Mouse (Mus musculus): ENCODE data around the gene Ddx46. TPM values are rescaled to one million over a fixed set of nuclear protein-coding genes. Genes with fewer than 3 reads are reported as not detected.

Ddx46 gene
- polyA plus RNA-seq (2021; fragmentation: Nextera tagmentation): 10.5 and 14.8 TPM in 2 replicates
- long read RNA-seq, experiment 1, full-length matches to known transcripts: 13 of 42 reads
- long read RNA-seq, experiment 1, partial matches to known transcripts: 21 of 42 reads
- long read RNA-seq, experiment 1, other reads (novel, unspliced or antisense): 8 of 42 reads
- long read RNA-seq, experiment 2, full-length matches to known transcripts: 1 of 64 reads
- long read RNA-seq, experiment 2, partial matches to known transcripts: 57 of 64 reads
- long read RNA-seq, experiment 2, other reads (novel, unspliced or antisense): 6 of 64 reads

DNA sequence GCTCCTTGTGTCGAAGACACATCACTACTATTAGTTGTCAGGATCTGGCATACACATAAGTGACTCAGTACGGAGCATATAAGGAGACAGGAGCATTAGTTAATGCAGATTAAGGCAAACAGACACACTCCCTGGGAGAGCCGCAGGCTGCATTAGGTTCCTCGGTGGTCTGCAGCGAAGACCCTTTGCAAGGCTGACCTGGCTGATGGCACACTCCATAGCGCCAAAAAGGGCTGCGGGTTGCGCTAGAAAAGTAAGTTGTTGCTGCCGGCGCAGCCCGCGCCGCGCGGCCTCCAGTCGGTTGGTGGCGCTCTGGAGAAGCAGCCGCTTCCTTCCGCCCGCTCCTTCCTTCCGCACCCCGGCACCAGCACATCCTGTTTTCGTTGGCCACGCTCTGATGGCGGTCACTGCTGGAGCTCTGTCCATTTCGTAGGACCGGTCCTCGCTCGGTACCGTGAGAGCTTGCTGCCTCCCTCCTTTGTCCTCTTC is at the start of gene Ddx46:
TSS of gene Ddx46 (plus strand) at position 389 of the 489 bp plus-strand sequence.

DNA sequence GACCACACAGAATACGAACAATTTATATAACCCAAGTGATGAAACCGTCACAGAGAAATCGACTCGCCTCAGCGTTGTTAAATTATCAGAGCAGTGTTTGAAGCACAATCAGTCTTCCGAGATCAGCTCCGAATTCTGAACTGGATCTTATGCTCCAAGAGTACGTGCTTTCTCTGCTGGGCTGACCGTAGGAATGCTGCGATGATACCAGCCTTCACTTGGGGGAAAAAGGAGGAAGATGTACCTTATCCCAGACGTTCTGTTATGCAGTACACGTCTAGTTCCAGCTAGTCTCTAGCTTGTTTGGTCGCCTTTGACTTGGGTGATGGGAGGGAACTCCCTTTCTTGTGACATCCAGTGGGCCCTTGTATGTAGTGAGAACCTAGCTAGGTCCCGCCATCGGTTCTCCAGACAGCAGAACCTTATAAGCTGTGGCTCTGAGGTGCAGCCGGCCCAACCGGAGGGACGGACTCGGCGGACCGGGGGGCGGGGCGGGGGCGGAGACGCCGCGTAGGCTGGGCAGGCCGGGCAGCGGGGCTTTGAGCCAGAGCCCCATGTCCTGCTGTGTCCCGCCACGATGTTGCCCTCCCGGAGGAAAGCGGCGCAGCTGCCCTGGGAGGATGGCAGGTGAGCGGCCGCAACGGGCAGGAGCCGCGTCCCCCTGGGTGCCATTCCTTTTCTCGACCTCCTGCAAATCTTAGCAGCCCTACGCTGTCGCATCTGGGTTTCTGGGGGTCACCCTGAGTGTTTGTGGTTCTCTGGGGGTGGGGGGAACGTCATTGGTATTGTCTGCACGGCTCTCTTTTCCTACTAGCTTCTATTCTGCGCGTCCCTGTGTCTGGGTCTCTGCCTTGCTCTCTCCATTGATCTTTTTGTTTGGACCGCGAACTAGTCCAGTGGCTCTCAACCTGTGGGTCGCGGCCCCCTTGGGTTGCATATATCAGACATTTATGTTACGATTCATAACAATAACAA is 35.0 kb upstream of the Ddx46 start, which contains the start of gene B4galt7:
TSS of gene B4galt7 (plus strand) at position 331 of the 975 bp plus-strand sequence.

DNA sequence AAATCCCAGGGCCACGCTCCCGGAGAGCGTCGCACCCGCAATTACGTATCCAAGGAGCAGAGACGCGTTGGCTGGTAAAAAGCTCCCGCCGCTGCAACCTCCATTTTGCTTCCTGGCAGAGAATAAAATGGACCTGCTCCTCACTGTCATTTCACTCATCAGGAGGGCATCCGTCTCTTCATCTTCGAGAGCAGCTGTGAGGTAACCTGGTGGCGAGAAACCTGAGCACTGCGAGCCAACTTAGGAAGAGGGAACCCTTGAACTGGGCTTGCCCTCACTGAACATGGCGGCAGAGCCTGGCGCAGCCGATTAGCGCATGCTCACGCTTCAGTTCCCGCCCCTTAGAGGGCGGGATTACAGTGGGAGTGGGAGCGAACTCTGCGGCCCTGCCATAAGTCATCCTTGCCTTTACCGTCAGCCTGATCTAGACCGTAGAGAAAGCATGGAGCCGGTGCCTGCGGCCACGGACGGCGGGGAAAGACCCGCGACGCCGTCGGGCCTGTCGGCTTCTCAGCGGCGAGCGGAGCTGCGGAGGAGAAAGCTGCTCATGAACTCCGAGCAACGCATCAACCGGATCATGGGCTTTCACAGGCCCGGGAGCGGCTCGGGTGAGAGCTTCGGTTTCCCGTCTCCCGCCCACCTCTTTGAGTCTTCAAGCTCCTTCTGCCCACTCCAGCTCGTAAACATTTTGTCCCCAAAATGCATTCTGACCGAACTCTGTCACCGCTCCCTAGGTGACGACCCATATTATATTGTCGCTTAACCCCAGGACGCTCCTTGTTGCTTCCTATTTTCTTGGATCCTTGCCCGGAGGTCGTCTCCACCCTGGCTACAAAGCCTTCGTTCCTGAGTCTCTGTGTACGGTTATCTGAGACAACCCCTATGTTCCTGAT is 11.9 kb upstream of the Ddx46 start, which contains the start of gene Caml:
TSS of gene Caml (plus strand) at position 357 of the 893 bp plus-strand sequence.

DNA sequence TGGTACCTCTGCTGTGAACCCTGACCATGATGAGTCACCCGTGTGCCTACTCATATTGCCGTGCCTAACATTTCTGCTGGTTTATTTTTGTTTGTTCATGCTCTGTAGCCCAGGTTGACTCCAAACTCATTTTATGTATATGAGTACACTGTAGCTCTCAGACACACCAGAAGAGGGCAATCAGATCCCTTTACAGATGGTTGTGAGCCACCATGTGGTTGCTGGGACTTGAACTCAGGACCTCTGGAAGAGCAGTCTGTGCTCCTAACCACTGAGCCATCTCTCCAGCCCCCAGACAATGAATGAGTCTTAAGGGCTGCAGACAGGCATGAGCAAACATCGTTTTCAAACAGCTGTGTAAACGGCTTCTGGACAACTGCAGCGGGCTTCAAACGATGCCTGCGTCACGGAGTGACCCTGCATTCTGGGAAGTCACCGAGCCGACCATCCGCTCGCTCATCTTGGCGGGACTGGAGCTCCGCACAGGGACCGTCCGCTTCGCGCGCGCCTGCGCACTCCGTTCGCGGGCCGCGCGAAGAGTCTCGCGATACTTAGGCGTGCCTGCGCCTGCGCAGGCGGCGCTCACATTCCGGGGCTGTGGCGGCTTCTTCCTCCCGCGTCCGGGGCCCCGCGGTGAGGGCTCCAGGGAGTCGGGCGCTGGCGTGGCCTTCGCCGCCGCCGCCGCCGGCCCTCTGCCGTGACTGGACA is 57.9 kb downstream of the Ddx46 start, which contains the start of gene B230219D22Rik:
TSS of gene B230219D22Rik (plus strand) at position 590 of the 708 bp plus-strand sequence.

DNA sequence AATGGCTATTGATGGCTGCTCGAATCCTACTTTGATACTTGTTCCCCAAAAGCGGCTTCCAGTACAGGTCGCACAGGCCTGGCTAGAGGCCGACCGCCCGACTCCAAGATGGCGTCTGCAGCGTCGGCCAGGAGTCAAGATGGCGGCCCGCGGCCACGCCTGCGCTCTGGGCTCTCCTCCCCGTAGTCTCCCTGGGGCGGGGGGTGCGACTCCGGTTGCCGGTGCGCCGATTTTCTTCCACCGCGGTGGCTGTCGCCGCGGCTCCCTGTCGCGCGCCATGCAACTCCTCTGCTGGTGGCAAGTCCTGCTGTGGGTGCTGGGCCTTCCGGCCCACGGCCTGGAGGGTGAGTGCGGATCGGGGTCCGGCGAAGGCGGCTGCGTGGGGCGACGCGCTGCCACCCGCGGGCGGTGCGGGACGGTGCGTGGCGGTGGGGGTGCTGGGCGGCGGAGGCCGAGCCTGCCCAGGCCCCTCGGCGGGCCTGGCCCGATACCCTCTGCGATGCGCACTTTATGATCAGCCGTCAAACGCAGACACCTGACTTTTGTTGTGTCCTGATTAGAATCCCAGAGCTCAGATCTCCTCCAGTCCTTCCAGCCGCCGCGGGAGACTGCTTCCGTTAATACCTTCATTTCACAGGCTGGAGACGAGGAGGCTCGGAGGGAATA is 79.8 kb downstream of the Ddx46 start, which contains the start of gene Txndc15:
TSS of gene Txndc15 (plus strand) at position 150 of the 666 bp plus-strand sequence.

DNA sequence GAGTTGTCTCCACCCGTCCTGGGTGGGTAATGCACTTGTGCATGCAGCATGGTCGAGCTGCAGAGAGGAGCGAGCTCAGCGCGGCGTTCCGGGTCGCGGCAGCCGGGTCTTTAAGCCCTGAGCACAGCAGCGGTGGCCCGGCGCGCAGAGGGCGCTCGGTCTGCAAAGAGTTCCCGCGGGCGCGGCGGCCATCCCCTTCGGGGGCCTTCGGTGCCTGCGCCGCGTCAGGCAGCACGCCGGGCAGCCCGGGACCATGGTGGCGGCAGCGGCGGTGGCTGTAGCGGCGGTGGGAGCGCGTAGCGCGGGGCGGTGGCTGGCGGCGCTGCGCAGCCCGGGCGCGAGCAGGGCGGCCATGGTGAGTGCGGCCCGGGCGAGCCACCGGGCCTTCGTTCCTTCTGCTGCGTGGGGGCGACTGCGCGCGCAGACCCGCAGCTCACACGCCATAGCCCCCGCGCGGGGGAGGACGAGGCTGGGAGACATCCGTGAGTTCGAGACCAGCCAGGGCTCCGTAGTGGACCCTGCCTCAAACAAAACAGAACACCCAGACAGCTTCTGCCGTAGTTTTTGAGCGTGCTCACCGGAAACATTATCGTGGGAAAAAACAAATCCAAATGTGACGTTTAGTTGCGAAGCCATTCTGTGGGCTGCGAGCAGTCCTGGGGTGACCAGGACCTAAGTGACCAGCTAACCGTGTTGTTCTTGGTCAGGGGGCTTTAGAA is 92.5 kb downstream of the Ddx46 start, which contains the start of gene Pcbd2:
TSS of gene Pcbd2 (plus strand) at position 249 of the 719 bp plus-strand sequence.

Other genes with a start within 250 kb of the Ddx46 start
- 0.03 TPM in 1 of 2 replicates, not detected in the other for gene Slc34a1, start 236.8 kb upstream of the Ddx46 start, polyA plus RNA-seq (2021; fragmentation: Nextera tagmentation)
- 0.63 TPM in 1 of 2 replicates, not detected in the other for gene Pfn3, start 219.8 kb upstream of the Ddx46 start, polyA plus RNA-seq (2021; fragmentation: Nextera tagmentation)
- gene F12, start 208.2 kb upstream of the Ddx46 start, polyA plus RNA-seq (2021; fragmentation: Nextera tagmentation): 1.1 and 1.4 TPM in 2 replicates
- 4.7 and 16.8 TPM in 2 replicates for gene Grk6, start 190.0 kb upstream of the Ddx46 start, polyA plus RNA-seq (2021; fragmentation: Nextera tagmentation)
- gene Prr7, start 170.8 kb upstream of the Ddx46 start, polyA plus RNA-seq (2021; fragmentation: Nextera tagmentation): 6.5 and 13.0 TPM in 2 replicates
- gene Dbn1, start 146.9 kb upstream of the Ddx46 start, polyA plus RNA-seq (2021; fragmentation: Nextera tagmentation): 57.2 and 97.1 TPM in 2 replicates
- gene Pdlim7, start 121.4 kb upstream of the Ddx46 start, polyA plus RNA-seq (2021; fragmentation: Nextera tagmentation): 84.5 and 89.4 TPM in 2 replicates
- gene Dok3, start 105.7 kb upstream of the Ddx46 start, polyA plus RNA-seq (2021; fragmentation: Nextera tagmentation): 0.47 and 0.59 TPM in 2 replicates
- 33.6 and 41.6 TPM in 2 replicates for gene Ddx41, start 98.4 kb upstream of the Ddx46 start, polyA plus RNA-seq (2021; fragmentation: Nextera tagmentation)
- gene Fam193b, start 63.9 kb upstream of the Ddx46 start, polyA plus RNA-seq (2021; fragmentation: Nextera tagmentation): 3.7 and 5.0 TPM in 2 replicates
- 32.4 and 100.0 TPM in 2 replicates for gene Tmed9, start 61.3 kb upstream of the Ddx46 start, polyA plus RNA-seq (2021; fragmentation: Nextera tagmentation)
- gene B4galt7, start 35.1 kb upstream of the Ddx46 start, polyA plus RNA-seq (2021; fragmentation: Nextera tagmentation): 19.0 and 21.5 TPM in 2 replicates
- 45.3 and 52.5 TPM in 2 replicates for gene Caml, start 12.0 kb upstream of the Ddx46 start, polyA plus RNA-seq (2021; fragmentation: Nextera tagmentation)
- gene B230219D22Rik, start 58.1 kb downstream of the Ddx46 start, polyA plus RNA-seq (2021; fragmentation: Nextera tagmentation): 32.2 and 48.7 TPM in 2 replicates
- 188 and 198 TPM in 2 replicates for gene Txndc15, start 79.6 kb downstream of the Ddx46 start, polyA plus RNA-seq (2021; fragmentation: Nextera tagmentation)
- gene Pcbd2, start 92.3 kb downstream of the Ddx46 start, polyA plus RNA-seq (2021; fragmentation: Nextera tagmentation): 56.4 and 82.2 TPM in 2 replicates
- 0.28 TPM in 1 of 2 replicates, not detected in the other for gene Catsper3, start 149.5 kb downstream of the Ddx46 start, polyA plus RNA-seq (2021; fragmentation: Nextera tagmentation)
- not detected in 2 replicates for gene Pitx1, start 201.2 kb downstream of the Ddx46 start, polyA plus RNA-seq (2021; fragmentation: Nextera tagmentation)